Mouse (Mus musculus) embryonic fibroblast, embryonic 13.5 days (primary cell): ENCODE measurements around the gene Entpd3.

Source experiments
- CTCF ChIP-seq: IDR thresholded peaks from 2 replicates; pipeline ENCODE4 v1.5.1; 2011; ENCODE audit warnings: mild to moderate bottlenecking, control low read depth, low read length, moderate library complexity, borderline replicate concordance; ENCODE audit not compliant: insufficient read depth
- POLR2A ChIP-seq: IDR thresholded peaks from 2 replicates; pipeline ENCODE4 v1.6.1; 2011; ENCODE audit warnings: low read depth, mild to moderate bottlenecking, control low read depth, low read length, moderate library complexity

DNA sequence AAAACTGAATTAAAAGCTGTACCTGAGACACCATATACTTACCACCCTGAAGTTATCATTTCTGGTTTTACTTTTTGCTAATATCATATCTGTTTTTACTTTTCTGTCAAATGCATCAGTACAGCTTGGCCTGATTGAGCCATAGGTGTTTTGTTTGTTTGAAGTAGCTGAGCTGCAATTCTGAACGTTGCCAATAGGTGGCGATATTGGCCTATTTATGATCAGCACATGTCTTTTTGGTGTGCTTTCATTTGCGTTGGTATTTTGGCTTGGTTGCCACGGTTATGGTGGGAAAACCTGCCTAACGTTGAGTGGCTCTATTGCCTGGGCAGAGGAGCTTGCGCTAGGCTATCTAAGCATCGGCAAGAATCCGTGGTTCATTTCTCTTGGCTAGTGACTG is 37.6 kb upstream of the Entpd3 start:
- no peak for TF ChIP-seq POLR2A
- no peak for TF ChIP-seq CTCF
